Mouse (Mus musculus): ENCODE results near the gene Cxcr6. TPM values are rescaled to one million over a fixed set of nuclear protein-coding genes. Genes with fewer than 3 reads are reported as not detected.
A peak's percentile ranks its signal among the peaks of the same experiment; 100 is the strongest.

The Cxcr6 gene
- total RNA-seq, 2 experiments from 2014 or later = not detected

- no peak for DNase-seq
- intact Hi-C loops (cut with DNase I) = no loop called here
Measured at GRCm38 (mm10) chr9:123815996-123816395, 9.7 kb downstream of the Cxcr6 start.

- intact Hi-C loops (cut with DNase I) = no loop called here
- DNase-seq = no peak
Measured at GRCm38 (mm10) chr9:123818601-123819000, 12.3 kb downstream of the Cxcr6 start.

- intact Hi-C loops (cut with DNase I) = no loop called here
- DNase-seq = no peak
Measured at GRCm38 (mm10) chr9:123826631-123827030, 20.4 kb downstream of the Cxcr6 start.

GRCm38 (mm10) chr9:123828916-123829315 lies 22.6 kb downstream of the Cxcr6 start:
- intact Hi-C loops (cut with DNase I) = no loop called here
- DNase-seq = no peak

GRCm38 (mm10) chr9:123835851-123836250 lies 29.6 kb downstream of the Cxcr6 start:
- DNase-seq = no peak
- intact Hi-C loops (cut with DNase I) = no loop called here

- intact Hi-C loops (cut with DNase I) = no loop called here
- no peak for DNase-seq
Measured at GRCm38 (mm10) chr9:123840243-123840642, 34.0 kb downstream of the Cxcr6 start.

- DNase-seq = no peak
- intact Hi-C loops (cut with DNase I) = no loop called here
Measured at GRCm38 (mm10) chr9:123844468-123844867, 38.2 kb downstream of the Cxcr6 start.

GRCm38 (mm10) chr9:123845120-123845519 lies 38.8 kb downstream of the Cxcr6 start:
- intact Hi-C loops (cut with DNase I) = no loop called here
- DNase-seq = no peak

GRCm38 (mm10) chr9:123846490-123846889 lies 40.2 kb downstream of the Cxcr6 start:
- intact Hi-C loops (cut with DNase I) = no loop called here
- no peak for DNase-seq

GRCm38 (mm10) chr9:123849976-123850695 lies 43.9 kb downstream of the Cxcr6 start:
- intact Hi-C loops (cut with DNase I) = no loop called here
- DNase-seq = no peak

GRCm38 (mm10) chr9:123850705-123851061 lies 44.4 kb downstream of the Cxcr6 start:
- intact Hi-C loops (cut with DNase I) = no loop called here
- DNase-seq = peak in 1 of 2 experiments; percentile 16

GRCm38 (mm10) chr9:123851062-123851712 lies 44.9 kb downstream of the Cxcr6 start:
- intact Hi-C loops (cut with DNase I) = no loop called here

GRCm38 (mm10) chr9:123851713-123852448 lies 45.6 kb downstream of the Cxcr6 start, which contains the start of gene Fyco1:
Fyco1 (minus strand) TSS chr9:123851899.
- DNase-seq = peak; percentile 87 to 93
- intact Hi-C loops (cut with DNase I) = no loop called here

More at GRCm38 (mm10) chr9:123851062-123851712, 44.9 kb downstream of the Cxcr6 start:
- DNase-seq = peak in 1 of 2 experiments; percentile 35

GRCm38 (mm10) chr9:123852449-123853390 lies 46.4 kb downstream of the Cxcr6 start:
- DNase-seq = no peak
- intact Hi-C loops (cut with DNase I) = no loop called here

- intact Hi-C loops (cut with DNase I) = no loop called here
Measured at GRCm38 (mm10) chr9:123856836-123857235, 50.6 kb downstream of the Cxcr6 start.

More at GRCm38 (mm10) chr9:123856836-123857235, 50.6 kb downstream of the Cxcr6 start:
- DNase-seq = no peak

Other genes with a start within 250 kb of the Cxcr6 start
- gene Slc6a20b, start 173.9 kb upstream of the Cxcr6 start, total RNA-seq (2021) = not detected
- 1 to 10 TPM in 1 of 2 experiments, not detected in 1; 1.3 TPM for gene Ccr9, start 128.0 kb upstream of the Cxcr6 start, total RNA-seq (2021)
- gene Slc6a20a, start 127.6 kb upstream of the Cxcr6 start, total RNA-seq (2021) = not detected
- 10 to 100 TPM; 16.3 to 20.4 TPM for gene Lztfl1, start 88.8 kb upstream of the Cxcr6 start, total RNA-seq (2021)
- 100 to 1,000 TPM; 170 to 201 TPM for gene Fyco1, start 45.4 kb downstream of the Cxcr6 start, total RNA-seq (2021)
- gene Xcr1, start 55.6 kb downstream of the Cxcr6 start, total RNA-seq (2021) = not detected
- under 1 TPM; 0.13 to 0.25 TPM for gene Ccr1, start 162.2 kb downstream of the Cxcr6 start, total RNA-seq (2021)
- gene Ccr1l1, start 171.9 kb downstream of the Cxcr6 start, total RNA-seq (2021) = not detected
- gene Ccr3, start 215.5 kb downstream of the Cxcr6 start, total RNA-seq (2021) = not detected